Mouse (Mus musculus) liver, adult 2 months (tissue): Measurements from ENCODE around the gene Plekhh3. TPM values are rescaled to one million over a fixed set of nuclear protein-coding genes. Genes with fewer than 3 reads are reported as not detected.
A peak's percentile ranks its signal among the peaks of the same experiment; 100 is the strongest.

ENCODE experiments used
- DNase-seq: peaks from one replicate; pipeline ENCODE4 v3.0.0-alpha.2; 2011; ENCODE audit warnings: low read depth, low spot score; ENCODE audit errors: extremely low read depth
- H3K27ac ChIP-seq: fragments of 200-500 bp; replicated peaks from 2 replicates; pipeline ENCODE4 v1.5.1; 2012; ENCODE audit warnings: low read depth, mild to moderate bottlenecking, control low read depth, inconsistent platforms, low read length; ENCODE audit not compliant: insufficient read depth
- H3K27me3 ChIP-seq: fragments of 200-500 bp; 2 replicates; pipeline ENCODE4 v1.6.1; 2012; ENCODE audit warnings: mild to moderate bottlenecking, moderate library complexity, low read length, inconsistent platforms; ENCODE audit not compliant: control insufficient read depth, insufficient read depth
- H3K36me3 ChIP-seq: fragments of 200-500 bp; 2 replicates; pipeline ENCODE4 v1.6.1; 2012; ENCODE audit warnings: low read length, inconsistent platforms; ENCODE audit not compliant: control insufficient read depth, insufficient read depth
- H3K4me1 ChIP-seq: fragments of 200-500 bp; 2 replicates; pipeline ENCODE4 v1.6.1; 2011; ENCODE audit warnings: low read length; ENCODE audit not compliant: control insufficient read depth, insufficient read depth
- H3K4me3 ChIP-seq: fragments of 200-500 bp; 2 replicates; pipeline ENCODE4 v1.5.1; 2011; ENCODE audit warnings: low read depth, mild to moderate bottlenecking, control low read depth, low read length, moderate library complexity; ENCODE audit not compliant: insufficient read depth
- H3K79me2 ChIP-seq: fragments of 200-500 bp; 2 replicates; pipeline ENCODE4 v1.6.1; 2012; ENCODE audit warnings: inconsistent platforms, mild to moderate bottlenecking, low read length, moderate library complexity; ENCODE audit not compliant: control insufficient read depth, insufficient read depth
- H3K9ac ChIP-seq: fragments of 200-500 bp; 2 replicates; pipeline ENCODE4 v1.6.1; 2012; ENCODE audit warnings: low read depth, mild to moderate bottlenecking, control low read depth, inconsistent platforms, low read length
- CTCF ChIP-seq: fragments of 200-500 bp; IDR thresholded peaks from 2 replicates; pipeline ENCODE4 v1.5.1; 2011; ENCODE audit warnings: low read depth, low read length, control low read depth
- POLR2A ChIP-seq: fragments of 200-500 bp; IDR thresholded peaks from 2 replicates; pipeline ENCODE4 v1.6.1; 2011; ENCODE audit warnings: low read length, control low read depth; ENCODE audit not compliant: insufficient read depth; ENCODE audit errors: extremely low read depth
- WGBS: fragments of 180-500 bp; shearing (Covaris S2); methylation state at CpG from one replicate; pipeline ENCODE4 v1.1.7; 2018; 5-methylcytosine and 5-hydroxymethylcytosine counted together
- polyA plus RNA-seq: library from polyadenylated mRNA; depleted of rRNA; stranded (reverse); fragments of >200 nt; gene quantifications from 2 replicates; pipeline ENCODE4 v1.2.3, GENCODE M21; 2012
- total RNA-seq: library from RNA; depleted of rRNA; stranded (reverse); fragments of >200 nt; gene quantifications from 2 replicates; pipeline ENCODE4 v1.2.3, GENCODE M21; 2014

Plekhh3 gene
- total and polyA plus RNA-seq, 2 experiments = 3.9 to 11.5 TPM

DNA sequence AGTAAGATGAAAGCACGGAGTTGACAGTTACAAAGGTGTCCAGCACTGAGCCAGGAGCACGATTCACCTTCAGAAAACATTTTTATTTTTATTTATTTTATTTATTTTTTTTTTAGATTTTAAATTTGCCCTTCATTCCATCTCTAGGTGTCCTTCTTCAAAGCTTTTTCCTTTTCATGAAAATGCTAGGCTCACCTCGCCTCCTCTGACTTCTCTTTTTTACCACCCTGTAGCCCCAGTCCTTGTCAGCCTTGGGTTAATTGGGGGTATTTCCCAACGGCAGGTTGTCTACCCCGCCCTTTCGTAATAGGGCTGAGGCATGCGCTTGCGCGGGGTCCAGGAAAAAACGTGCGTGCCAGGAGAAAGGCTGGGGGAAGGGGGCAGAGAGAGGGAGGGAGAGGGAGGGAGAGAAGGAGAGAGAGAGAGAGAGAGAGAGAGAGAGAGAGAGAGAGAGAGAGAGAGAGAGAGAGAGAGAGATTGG is 4.5 kb upstream of the Plekhh3 start:
- no peak for DNase-seq
- no peak for TF ChIP-seq POLR2A
- no peak for TF ChIP-seq CTCF
- Histone ChIP-seq H3K79me2 (no peaks in the 10 kb centered on the region; the same call in 1 of the 2 replicates), H3K9ac (no peak overlapping the region), H3K27me3 (no peaks in the 10 kb centered on the region), H3K4me3 (no peak overlapping the region), H3K27ac (no peak overlapping the region), H3K36me3 (no peaks in the 10 kb centered on the region), H3K4me1 (peaks cover 13% of the 10 kb centered on the region)
- 11% methylated on average over 11 of the region's 11 CpGs for WGBS

GRCm38 (mm10) chr11:101174851-101175628 is 3.9 kb upstream of the Plekhh3 start, which contains the start of gene Ccr10:
Gene Ccr10, minus strand, starts transcription at chr11:101175443.
- peaks cover 15% of the 10 kb centered on the region for H3K4me1 ChIP-seq
- no peak for DNase-seq
- WGBS = 41% methylated on average over 14 of the region's 14 CpGs
- H3K36me3 ChIP-seq = no peaks in the 10 kb centered on the region
- TF ChIP-seq POLR2A (no peak), CTCF (0 out of 2 replicates have a peak, but pooled peaks have one; percentile 9)
- no peak within 1 kb of the TSS for H3K27ac ChIP-seq
- peak within 1 kb of the TSS; percentile 77 for H3K9ac ChIP-seq
- peaks cover 4% of the 10 kb centered on the region; the same call in 1 of the 2 replicates for H3K79me2 ChIP-seq
- H3K4me3 ChIP-seq = peak within 1 kb of the TSS; percentile 63; the same call in 1 of the 2 replicates
- no peaks in the 10 kb centered on the region for H3K27me3 ChIP-seq

DNA sequence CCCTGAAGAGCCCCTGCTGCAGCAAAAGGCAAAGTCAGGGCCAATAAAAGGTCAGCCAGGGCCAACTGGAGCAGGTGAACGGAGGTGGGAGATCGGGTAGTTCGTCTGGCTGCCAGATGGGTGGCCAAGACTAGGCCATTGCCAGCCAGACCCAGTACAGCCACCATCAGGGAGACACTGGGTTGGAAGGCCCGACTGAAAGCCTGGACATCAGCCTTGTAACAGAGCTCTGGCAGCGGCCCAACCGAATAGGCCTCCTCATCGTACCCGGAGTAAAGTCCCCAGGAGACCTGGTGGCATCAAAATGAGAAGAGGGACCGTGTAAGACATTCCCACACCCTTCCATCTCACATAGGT is 3.2 kb upstream of the Plekhh3 start:
- H3K9ac ChIP-seq = peak overlapping the region; percentile 77
- peaks cover 9% of the 10 kb centered on the region; the same call in 1 of the 2 replicates for H3K79me2 ChIP-seq
- no peak overlapping the region for H3K27ac ChIP-seq
- H3K4me1 ChIP-seq = peaks cover 21% of the 10 kb centered on the region
- no peaks in the 10 kb centered on the region for H3K27me3 ChIP-seq
- no peak for TF ChIP-seq POLR2A
- no peak for TF ChIP-seq CTCF
- no peak for DNase-seq
- 41% methylated on average over 9 of the region's 9 CpGs for WGBS
- no peaks in the 10 kb centered on the region for H3K36me3 ChIP-seq
- H3K4me3 ChIP-seq = peak overlapping the region; percentile 63; the same call in 1 of the 2 replicates

DNA sequence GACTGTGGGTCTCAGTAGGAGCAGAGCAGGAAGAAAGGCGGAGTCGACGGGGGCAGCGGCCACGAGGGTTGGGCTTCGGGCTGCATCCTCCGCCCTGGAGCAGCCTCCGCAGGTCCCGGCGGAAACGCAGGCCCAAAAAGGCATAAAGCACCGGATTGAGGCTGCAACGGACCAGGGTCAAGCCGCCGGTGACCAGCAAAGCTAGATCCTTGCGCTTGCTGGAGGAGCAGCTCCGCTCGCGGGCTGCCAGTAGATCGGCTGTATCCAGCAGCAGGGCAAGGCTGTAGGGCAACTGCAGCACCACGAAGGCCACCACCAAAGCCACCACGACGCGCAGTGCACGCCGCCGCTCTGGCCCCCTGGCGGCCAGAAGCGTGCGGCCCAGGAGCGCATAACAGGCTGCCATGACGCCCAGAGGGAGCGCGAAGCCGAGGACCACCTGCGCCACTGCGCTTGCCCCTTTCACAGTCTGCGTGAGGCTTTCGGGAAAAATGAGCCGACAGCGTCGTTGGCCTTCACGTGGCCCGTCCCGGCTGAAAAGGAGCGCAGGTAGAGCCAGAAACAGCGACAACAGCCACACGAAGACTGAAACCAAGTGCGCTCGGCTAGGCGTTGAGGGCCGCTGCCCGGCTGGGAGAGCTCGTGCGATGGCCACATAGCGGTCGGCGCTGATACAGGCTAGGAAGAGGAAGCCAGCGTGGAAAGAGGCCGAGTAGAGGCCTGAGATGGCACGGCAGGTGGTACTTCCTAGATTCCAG is 2.7 kb upstream of the Plekhh3 start:
- H3K4me1 ChIP-seq = peaks cover 22% of the 10 kb centered on the region
- no peaks in the 10 kb centered on the region for H3K27me3 ChIP-seq
- peaks cover 12% of the 10 kb centered on the region; the same call in 1 of the 2 replicates for H3K79me2 ChIP-seq
- 7% methylated on average over 61 of the region's 61 CpGs for WGBS
- TF ChIP-seq POLR2A (0 out of 2 replicates have a peak, but pooled peaks have one; percentile 3), CTCF (peak; percentile 88)
- H3K4me3 ChIP-seq = peak overlapping the region; percentile 63
- H3K27ac ChIP-seq = peak overlapping the region; percentile 56
- H3K9ac ChIP-seq = peak overlapping the region; percentile 77
- H3K36me3 ChIP-seq = no peaks in the 10 kb centered on the region
- DNase-seq = peak; percentile 64

GRCm38 (mm10) chr11:101173112-101173511 is 2.0 kb upstream of the Plekhh3 start:
- peak; percentile 61 for DNase-seq
- Histone ChIP-seq H3K9ac (no peak overlapping the region), H3K27ac (no peak overlapping the region), H3K27me3 (no peaks in the 10 kb centered on the region), H3K79me2 (peaks cover 12% of the 10 kb centered on the region; the same call in 1 of the 2 replicates), H3K4me1 (peaks cover 22% of the 10 kb centered on the region), H3K4me3 (no peak overlapping the region), H3K36me3 (no peaks in the 10 kb centered on the region; the same call in 1 of the 2 replicates)
- TF ChIP-seq CTCF = no peak
- TF ChIP-seq POLR2A = no peak
- WGBS = 14% methylated on average over 11 of the region's 11 CpGs
